Mouse (Mus musculus) frontal cortex, postnatal 36 days (tissue): Measurements from ENCODE around the gene Gm11214.

ENCODE experiments used
- DNase-seq, 2 experiments: peaks; one replicate each; pipeline ENCODE4 v3.0.0; 2022; ENCODE audit warnings: low spot score in 2 of 2

Gene Gm11214

GRCm38 (mm10) chr4:63661426-63661825, 1.8 kb downstream of the Gm11214 start:
- no peak for DNase-seq

- DNase-seq: no peak
Measured at GRCm38 (mm10) chr4:63659775-63660174, 3.4 kb downstream of the Gm11214 start.

DNA sequence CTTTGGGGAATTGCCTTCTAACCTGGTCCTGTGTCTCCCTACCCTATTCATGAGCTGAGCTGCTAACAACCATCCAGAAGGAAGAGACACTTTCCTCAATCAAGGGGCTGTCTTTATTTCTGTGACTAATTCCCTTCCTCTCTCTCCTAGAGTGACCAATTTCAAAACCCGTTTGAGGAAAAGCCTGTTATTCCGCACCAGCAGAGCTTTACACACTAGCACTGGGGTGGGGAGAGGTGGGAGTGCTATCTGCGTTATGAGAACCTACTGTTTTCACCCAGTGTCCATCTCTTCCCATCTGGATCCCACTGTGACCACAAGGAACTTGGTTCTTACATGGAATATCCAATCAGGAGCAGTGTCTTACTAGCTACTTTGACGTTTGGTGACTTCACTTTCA, 4.1 kb downstream of the Gm11214 start:
- no peak for DNase-seq

GRCm38 (mm10) chr4:63654381-63654780, 8.8 kb downstream of the Gm11214 start:
- no peak for DNase-seq

GRCm38 (mm10) chr4:63643956-63644726, 19.0 kb downstream of the Gm11214 start:
- no peak for DNase-seq

GRCm38 (mm10) chr4:63639842-63640241, 23.3 kb downstream of the Gm11214 start:
- DNase-seq: no peak

GRCm38 (mm10) chr4:63638603-63639002, 24.6 kb downstream of the Gm11214 start:
- no peak for DNase-seq

DNA sequence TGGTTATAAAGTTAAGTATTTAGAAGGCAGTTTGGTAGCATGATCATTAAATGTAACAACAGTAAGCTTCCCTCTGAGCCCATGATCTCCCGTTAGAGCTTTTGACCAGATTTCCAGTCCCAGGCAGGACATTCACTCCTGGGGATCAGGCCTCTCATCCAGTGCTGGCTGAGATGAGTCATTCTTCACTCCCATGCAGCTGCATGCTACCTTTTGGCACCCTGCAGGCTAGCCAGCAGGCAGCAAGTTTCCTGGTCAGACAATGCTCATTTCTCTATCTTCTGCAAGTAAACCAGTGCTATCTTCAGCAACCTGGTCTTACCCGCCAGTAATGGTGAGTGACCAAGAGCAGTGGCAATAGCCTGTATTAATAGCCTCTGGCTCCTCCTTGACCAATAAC, 30.0 kb downstream of the Gm11214 start:
- DNase-seq: no peak

- DNase-seq: no peak
Measured at GRCm38 (mm10) chr4:63627111-63627510, 36.1 kb downstream of the Gm11214 start.

DNA sequence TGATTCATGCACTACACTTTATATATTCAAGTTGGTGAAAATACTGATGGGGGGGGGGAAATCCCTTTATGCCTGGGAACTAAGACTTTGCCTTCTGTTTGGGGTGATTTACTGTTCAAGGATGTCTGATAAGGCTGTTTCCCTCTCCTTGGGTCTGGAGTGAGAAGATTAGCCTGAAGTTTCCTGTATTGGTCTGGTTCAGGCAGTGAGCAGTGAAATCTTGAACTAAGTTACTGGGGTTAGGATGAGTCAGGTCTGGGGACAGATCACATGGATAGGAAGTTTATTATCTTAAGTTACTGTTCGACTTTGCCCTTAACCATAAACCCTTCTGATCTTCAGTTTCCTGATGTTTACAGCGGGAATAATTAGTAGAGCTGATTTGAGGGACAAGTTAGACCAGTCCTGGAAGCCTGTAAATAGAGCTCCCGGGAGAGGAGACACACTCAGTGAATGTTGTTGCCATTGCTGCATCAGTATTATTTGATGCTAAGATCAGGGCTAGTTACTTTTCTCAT, 37.6 kb downstream of the Gm11214 start:
- DNase-seq: no peak

GRCm38 (mm10) chr4:63622378-63622835, 40.8 kb downstream of the Gm11214 start, which contains the start of gene Tex48:
TSS of gene Tex48 (minus strand) at chr4:63622428.
- no peak for DNase-seq

GRCm38 (mm10) chr4:63621861-63622260, 41.3 kb downstream of the Gm11214 start:
- DNase-seq: no peak
